Mouse (Mus musculus): ENCODE results near the gene Dip2b. TPM values are rescaled to one million over a fixed set of nuclear protein-coding genes. Genes with fewer than 3 reads are reported as not detected.

The Dip2b gene
- total RNA-seq, 1 experiment from 2014 or later: 43.8 TPM

- no peak for ATAC-seq (ENCODE audit: extremely low read depth, insufficient number of reproducible peaks, low FRiP score, poor library complexity, severe bottlenecking)
Observed at GRCm38 (mm10) chr15:100045576-100045975, 7.1 kb downstream of the Dip2b start.

- ATAC-seq (ENCODE audit: extremely low read depth, insufficient number of reproducible peaks, low FRiP score, poor library complexity, severe bottlenecking): no peak
Observed at GRCm38 (mm10) chr15:100049496-100050087, 11.1 kb downstream of the Dip2b start.

DNA sequence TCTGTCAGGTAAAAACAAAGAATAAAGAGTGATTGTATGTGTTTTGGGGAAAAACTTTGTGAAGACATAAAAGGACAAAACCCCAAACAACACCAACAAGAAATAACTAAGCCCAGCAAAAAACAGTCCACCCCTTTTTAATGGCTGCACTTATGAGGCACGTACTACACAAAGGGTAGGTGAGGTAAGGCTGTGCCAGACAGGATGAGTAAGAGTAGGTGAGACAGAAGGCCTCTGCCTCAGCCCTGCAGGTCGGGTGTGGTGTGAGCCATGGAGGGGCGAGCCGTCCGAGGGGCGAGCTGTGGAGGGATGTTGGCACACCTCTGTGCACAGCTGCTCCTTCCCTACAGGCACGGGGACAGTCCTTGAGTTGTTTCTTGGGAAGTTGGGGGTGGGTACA is 12.5 kb downstream of the Dip2b start:
- ATAC-seq (ENCODE audit: extremely low read depth, insufficient number of reproducible peaks, low FRiP score, poor library complexity, severe bottlenecking): no peak

- no peak for ATAC-seq (ENCODE audit: extremely low read depth, insufficient number of reproducible peaks, low FRiP score, poor library complexity, severe bottlenecking)
Observed at GRCm38 (mm10) chr15:100052726-100053125, 14.3 kb downstream of the Dip2b start.

DNA sequence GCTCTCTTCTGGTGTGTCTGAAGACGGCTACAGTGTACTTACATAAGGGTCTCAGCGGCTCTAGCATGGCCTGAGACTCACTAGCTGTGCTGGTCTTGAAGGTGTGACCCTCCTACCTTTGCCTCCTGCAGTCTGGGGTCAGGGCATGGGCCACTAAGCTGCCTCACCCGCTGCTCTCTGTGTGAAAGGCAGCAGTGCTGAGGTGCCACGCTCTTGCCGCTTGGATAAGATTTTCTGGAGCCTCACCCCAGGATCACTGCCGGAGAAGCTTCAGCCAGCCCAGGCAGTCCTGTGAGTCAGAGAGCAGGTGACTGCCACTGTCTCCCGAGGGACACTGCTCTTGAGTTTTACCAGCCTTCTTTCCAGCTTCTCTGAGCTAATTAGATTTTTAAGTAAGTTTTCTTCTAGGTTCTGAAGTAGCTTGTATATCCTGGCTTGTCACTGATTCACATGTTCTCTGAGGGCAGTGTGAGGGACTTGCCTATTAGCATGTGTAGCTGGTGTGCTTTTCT is 18.0 kb downstream of the Dip2b start:
- ATAC-seq (ENCODE audit: extremely low read depth, insufficient number of reproducible peaks, low FRiP score, poor library complexity, severe bottlenecking): no peak

GRCm38 (mm10) chr15:100057698-100058097 is 19.2 kb downstream of the Dip2b start:
- ATAC-seq (ENCODE audit: extremely low read depth, insufficient number of reproducible peaks, low FRiP score, poor library complexity, severe bottlenecking): no peak

DNA sequence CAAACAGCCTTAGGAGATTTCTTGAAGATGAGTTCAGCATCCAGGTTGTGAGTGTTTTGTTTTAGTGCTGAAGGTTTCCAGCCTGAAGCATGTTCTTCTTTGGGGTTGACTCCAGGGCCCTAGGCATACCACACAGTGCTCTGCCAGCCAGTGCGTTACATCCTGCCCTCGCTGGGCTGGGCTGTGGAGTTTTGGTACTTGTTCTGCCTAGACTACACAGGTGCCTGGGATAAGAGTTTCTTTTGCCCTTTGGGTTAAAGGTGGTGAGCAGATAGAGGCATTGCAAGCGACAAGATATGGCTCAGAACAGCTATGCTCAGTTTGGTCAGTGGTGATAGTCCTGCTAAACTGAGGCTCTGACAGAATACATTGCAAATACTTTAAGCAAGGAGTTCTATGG is 19.7 kb downstream of the Dip2b start:
- no peak for ATAC-seq (ENCODE audit: extremely low read depth, insufficient number of reproducible peaks, low FRiP score, poor library complexity, severe bottlenecking)

- no peak for ATAC-seq (ENCODE audit: extremely low read depth, insufficient number of reproducible peaks, low FRiP score, poor library complexity, severe bottlenecking)
Observed at GRCm38 (mm10) chr15:100058912-100059311, 20.4 kb downstream of the Dip2b start.

DNA sequence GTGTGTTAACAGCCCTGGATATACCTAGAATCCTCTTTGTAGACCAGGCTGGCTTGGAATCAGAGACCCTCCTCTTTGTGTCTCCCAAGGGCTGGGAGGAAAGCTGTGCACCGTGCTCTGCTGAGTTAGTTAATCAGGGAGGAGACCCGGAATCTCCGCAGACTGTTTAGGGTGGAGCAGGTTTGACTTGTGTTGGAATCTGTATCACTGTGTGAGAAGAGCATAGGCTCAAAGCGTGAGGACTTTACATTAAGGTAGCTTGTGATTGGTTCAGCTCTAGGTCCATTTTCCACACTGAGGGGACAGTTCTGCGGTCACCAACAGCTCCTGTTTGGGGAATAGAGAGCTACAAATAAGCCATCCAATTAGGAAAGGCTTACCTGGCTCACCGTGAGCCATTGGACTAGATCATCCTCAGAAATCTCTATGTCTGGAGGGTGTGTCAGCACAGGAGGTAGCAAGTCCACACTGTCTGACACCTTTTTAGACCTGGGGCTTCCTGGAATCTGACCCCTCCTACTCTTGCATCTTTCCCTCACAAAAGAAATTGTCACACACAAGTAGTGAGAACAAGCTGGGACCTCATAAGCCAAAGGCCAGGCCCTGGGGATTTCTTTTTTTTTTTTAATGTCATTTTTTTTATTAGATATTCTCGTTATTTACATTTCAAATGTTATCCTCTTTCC is 21.3 kb downstream of the Dip2b start:
- no peak for ATAC-seq (ENCODE audit: extremely low read depth, insufficient number of reproducible peaks, low FRiP score, poor library complexity, severe bottlenecking)

GRCm38 (mm10) chr15:100060513-100061140 is 22.2 kb downstream of the Dip2b start:
- ATAC-seq (ENCODE audit: extremely low read depth, insufficient number of reproducible peaks, low FRiP score, poor library complexity, severe bottlenecking): peak; percentile 72

DNA sequence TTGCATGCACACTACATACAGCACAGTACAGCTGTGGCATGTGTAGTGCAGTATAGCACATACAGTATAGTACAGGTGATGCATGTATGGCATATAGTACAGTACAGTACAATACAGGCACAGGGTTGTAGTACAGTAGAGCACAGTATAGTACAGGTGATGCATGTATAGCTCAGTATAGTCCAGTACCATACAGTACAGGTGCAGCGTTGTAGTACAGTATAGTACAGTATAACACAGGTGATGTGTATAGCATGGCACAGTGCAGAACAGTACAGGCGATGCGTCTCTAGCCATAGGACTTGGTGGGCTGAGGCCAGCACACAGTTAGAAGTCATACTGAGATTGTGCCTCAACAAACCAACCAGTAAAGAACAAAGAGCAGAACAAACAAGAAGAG is 22.9 kb downstream of the Dip2b start:
- no peak for ATAC-seq (ENCODE audit: extremely low read depth, insufficient number of reproducible peaks, low FRiP score, poor library complexity, severe bottlenecking)

- no peak for ATAC-seq (ENCODE audit: extremely low read depth, insufficient number of reproducible peaks, low FRiP score, poor library complexity, severe bottlenecking)
Observed at GRCm38 (mm10) chr15:100063229-100063773, 24.8 kb downstream of the Dip2b start.

DNA sequence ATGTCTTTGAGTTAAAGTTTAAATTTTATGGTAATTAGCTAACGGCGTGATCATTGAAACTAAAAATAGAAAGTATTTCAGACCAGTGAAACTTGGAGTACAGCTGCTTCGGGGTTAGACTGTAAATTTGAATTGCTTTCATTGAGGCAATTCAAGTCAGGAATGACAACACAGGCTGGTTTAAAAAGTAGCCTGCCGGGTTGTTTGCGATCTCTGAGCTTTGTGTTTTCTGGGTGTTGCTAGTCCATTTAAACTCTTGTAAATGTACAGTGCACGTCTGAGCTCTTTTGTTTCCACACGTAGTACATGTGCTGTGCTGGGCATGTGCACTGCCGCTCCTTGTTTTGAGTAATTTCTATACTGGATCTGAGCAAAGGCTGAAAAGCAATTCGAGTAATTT is 28.2 kb downstream of the Dip2b start:
- ATAC-seq (ENCODE audit: extremely low read depth, insufficient number of reproducible peaks, low FRiP score, poor library complexity, severe bottlenecking): no peak

DNA sequence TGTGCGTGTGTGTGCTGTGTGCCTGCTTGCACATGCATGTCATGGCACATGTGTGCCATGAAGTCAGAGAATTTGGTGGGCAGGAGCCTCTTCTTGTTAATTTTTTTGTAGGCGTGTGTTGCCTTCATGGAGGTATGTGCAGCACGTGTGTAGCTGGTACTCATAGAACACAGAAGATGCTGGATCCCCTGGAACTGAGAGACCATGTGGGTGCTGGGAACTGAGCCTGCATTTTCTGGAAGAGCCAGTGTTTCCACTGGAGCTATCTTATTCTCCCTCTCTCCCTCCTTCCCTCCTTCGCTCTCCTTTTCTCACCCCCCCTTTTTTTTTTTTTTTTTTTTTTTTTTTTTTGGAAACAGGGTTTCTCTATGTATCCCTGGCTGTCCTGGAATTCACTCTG is 30.6 kb downstream of the Dip2b start:
- ATAC-seq (ENCODE audit: extremely low read depth, insufficient number of reproducible peaks, low FRiP score, poor library complexity, severe bottlenecking): no peak

DNA sequence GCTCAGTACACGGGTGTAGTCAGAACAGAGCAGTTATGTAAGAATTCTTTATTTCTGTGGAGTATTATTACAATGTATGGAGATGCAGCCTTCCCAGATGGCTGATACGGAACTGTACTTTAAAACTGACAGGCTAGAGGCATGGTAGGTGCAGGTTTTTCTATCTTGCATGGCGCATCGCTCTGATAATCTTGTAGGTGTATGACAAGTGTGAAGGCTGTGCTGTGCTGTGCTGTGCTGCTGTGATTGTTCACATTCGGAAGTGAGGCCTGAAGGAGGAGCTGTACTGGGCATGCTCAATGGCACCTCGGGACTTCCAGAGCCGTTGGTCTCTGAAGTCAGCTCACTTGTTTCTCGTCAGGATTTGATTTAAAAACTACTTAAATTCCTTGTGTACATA is 31.6 kb downstream of the Dip2b start:
- no peak for ATAC-seq (ENCODE audit: extremely low read depth, insufficient number of reproducible peaks, low FRiP score, poor library complexity, severe bottlenecking)

DNA sequence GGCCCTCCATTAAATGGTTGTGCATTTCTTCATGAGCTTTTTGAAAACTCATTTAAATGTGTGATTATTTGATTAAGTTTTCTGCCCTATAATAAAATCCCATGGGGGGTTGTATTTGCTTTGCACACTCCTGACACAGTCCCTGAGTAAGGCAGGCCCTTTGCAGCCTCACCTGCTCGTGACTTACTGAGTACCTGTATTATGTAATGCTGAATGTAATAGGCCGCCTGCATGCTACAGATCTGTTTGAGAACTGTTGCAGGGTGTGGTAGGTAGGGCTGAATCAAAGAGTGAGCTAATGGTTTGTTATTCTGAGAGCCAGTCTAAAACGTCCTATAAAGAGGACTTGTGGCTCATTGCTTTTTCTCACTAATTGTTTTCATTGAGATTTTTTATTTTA is 33.4 kb downstream of the Dip2b start:
- ATAC-seq (ENCODE audit: extremely low read depth, insufficient number of reproducible peaks, low FRiP score, poor library complexity, severe bottlenecking): no peak

DNA sequence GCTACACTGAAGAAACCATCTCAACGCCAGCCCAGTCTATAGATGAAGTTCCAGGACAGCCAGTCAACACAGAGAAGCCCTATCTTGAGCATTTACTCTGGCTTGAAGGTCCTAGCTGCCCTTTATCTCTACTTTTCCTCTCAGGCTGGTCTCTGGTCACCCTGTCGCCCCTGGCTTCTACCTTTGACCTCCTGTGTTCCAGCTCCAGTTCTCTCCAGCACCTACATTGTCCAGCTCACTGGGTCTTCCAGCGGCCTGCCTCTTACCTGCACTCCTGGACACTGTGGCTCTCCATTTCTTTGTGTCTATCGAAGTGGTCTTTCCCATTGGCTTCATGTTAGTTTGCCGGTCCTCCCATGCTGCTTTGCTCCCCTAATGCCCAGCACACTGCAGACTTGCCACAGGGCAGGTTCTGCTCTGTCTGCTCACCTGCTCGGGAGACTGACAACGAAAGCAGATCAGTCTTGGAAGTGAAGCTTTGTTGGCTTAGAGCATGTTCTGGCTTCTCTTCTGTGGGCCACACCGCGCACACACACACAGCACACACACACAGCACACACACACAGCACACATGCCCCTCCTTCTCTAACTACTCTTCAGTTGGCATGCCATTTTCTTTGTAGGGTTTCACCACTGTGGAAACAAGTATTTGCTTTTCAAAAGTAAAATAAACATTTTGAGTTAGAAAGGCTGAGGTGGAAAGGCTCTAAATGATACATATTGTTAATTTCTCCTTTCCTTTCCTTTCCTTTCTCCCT is 35.4 kb downstream of the Dip2b start:
- ATAC-seq (ENCODE audit: extremely low read depth, insufficient number of reproducible peaks, low FRiP score, poor library complexity, severe bottlenecking): no peak

- ATAC-seq (ENCODE audit: extremely low read depth, insufficient number of reproducible peaks, low FRiP score, poor library complexity, severe bottlenecking): no peak
Observed at GRCm38 (mm10) chr15:100074754-100075153, 36.3 kb downstream of the Dip2b start.

DNA sequence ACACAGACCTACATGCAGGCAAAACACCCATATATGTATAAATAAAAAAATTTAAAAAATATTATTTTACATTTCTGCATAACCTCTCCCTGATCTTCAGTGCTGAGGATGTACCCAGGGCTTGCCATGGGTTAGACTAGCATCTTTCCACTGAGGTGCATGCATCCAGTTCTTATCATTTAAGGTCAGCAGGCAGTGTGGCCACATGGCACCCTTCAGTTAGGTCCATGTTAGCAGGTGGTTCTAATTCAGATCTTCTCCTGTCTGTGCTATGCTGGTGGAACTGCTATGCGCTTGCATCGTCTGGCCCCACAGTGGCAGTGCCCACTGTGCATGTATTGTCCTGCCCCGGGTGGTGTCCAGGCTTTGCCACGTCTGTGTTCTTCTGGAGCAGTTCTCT is 37.9 kb downstream of the Dip2b start:
- no peak for ATAC-seq (ENCODE audit: extremely low read depth, insufficient number of reproducible peaks, low FRiP score, poor library complexity, severe bottlenecking)
